Mouse (Mus musculus) stomach, embryonic 14.5 days (tissue): ENCODE data around the gene Cggbp1. TPM values are rescaled to one million over a fixed set of nuclear protein-coding genes. Genes with fewer than 3 reads are reported as not detected.

Source experiments
- ATAC-seq: fragments of 200-750 bp; cut with Nextera tagmentation; 2 replicates; pipeline ENCODE4 v1.8.0; 2017; ENCODE audit warnings: low read depth, moderate TSS enrichment; ENCODE audit not compliant: insufficient number of reproducible peaks, insufficient read depth, low FRiP score
- H3K27ac ChIP-seq: fragments of 300-500 bp; sonication (generic); 2 replicates; pipeline ENCODE4 v1.5.1; 2014; ENCODE audit warnings: mild to moderate bottlenecking, low read length, moderate library complexity, mixed read lengths
- H3K27me3 ChIP-seq: fragments of 300-500 bp; sonication (generic); 2 replicates; pipeline ENCODE4 v1.6.1; 2014; ENCODE audit warnings: low read length, control low read depth, mixed read lengths; ENCODE audit not compliant: control insufficient read depth, insufficient read depth
- H3K36me3 ChIP-seq: fragments of 300-500 bp; sonication (generic); 2 replicates; pipeline ENCODE4 v1.6.1; 2014; ENCODE audit warnings: mild to moderate bottlenecking, control low read depth, low read length, moderate library complexity, mixed read lengths; ENCODE audit not compliant: control insufficient read depth, insufficient read depth
- H3K4me1 ChIP-seq: fragments of 300-500 bp; sonication (generic); 2 replicates; pipeline ENCODE4 v1.6.1; 2014; ENCODE audit warnings: low read length, control low read depth, mixed read lengths; ENCODE audit not compliant: control insufficient read depth, insufficient read depth
- H3K4me2 ChIP-seq: fragments of 300-500 bp; sonication (generic); replicated peaks from 2 replicates; pipeline ENCODE4 v1.6.1; 2014; ENCODE audit warnings: low read depth, low read length, control low read depth
- H3K4me3 ChIP-seq: fragments of 300-500 bp; sonication (generic); 2 replicates; pipeline ENCODE4 v1.5.1; 2014; ENCODE audit warnings: low read depth, low read length, control low read depth
- H3K9ac ChIP-seq: fragments of 300-500 bp; sonication (generic); replicated peaks from 2 replicates; pipeline ENCODE4 v1.6.1; 2014; ENCODE audit warnings: low read depth, mild to moderate bottlenecking, control low read depth, low read length, moderate library complexity, mixed read lengths
- H3K9me3 ChIP-seq: fragments of 300-500 bp; sonication (generic); 2 replicates; pipeline ENCODE4 v1.6.1; 2016; ENCODE audit warnings: low read depth, low read length, control low read depth; ENCODE audit not compliant: control insufficient read depth
- WGBS: fragments of 180-500 bp; shearing (Covaris S2); extraction: QIAGEN DNeasy Blood & Tissue Kit; methylation state at CpG from one replicate; pipeline ENCODE4 v1.1.7; 2014; 5-methylcytosine and 5-hydroxymethylcytosine counted together
- polyA plus RNA-seq: library from polyadenylated mRNA; unstranded; fragments of >200 nt; fragmentation: Nextera tagmentation; extraction: Ambion mirVana; gene quantifications from 2 replicates; pipeline ENCODE4 v1.2.1, GENCODE M21; 2014

The Cggbp1 gene
- 84.4 and 97.6 TPM in 2 replicates for polyA plus RNA-seq

DNA sequence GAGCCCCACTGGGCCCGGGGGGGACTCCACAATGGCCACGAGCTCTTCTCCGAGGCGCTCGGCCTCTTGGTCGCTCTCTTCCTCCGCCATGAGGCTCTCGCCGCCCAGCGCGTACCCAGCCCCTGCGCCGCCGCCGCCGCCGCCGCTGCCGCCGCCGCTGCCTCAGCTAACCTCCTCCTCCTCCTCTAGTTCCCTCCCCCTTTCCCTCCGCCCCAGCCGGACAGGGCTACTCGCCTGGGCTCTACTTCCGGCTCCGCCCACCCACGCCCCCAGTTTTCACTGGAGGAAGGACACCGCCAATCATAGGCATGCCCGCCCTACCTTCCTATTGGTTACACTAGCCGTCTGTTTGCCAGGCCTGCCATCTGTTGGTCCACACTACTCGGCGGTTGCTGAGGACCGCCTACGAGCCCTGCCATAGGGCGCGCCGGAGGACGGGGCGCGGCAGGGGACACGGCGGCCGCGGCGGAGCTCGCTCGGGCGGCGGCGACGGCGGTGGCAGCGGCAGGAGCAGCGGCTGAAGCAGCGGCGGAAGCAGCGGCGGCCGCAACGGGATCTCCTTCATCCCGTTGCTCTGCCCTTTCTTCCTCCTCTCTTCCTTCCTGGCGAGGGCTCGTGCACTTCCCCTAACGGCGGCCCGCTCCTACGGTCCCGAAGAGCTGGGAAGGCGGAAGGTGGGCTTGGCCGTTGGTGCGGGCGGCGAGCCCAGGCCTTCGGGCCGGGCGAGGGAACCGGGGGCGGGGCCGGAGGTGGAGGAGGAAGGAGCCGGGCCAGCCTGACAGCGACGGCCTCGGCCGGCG, at the start of gene Cggbp1, which contains the start of gene Zfp654:
Cggbp1 (plus strand) TSS at position 434 of the 800 bp plus-strand sequence.
Zfp654 (minus strand) TSS at position 90 of the 800 bp plus-strand sequence.
- Histone ChIP-seq H3K27me3 (no peaks in the 10 kb centered on the region), H3K9me3 (no peaks in the 10 kb centered on the region), H3K9ac (peak within 1 kb of the TSS; percentile 93), H3K36me3 (peaks cover 18% of the 10 kb centered on the region), H3K27ac (peak within 1 kb of the TSS; percentile 98), H3K4me1 (peaks cover 13% of the 10 kb centered on the region), H3K4me3 (peak within 1 kb of the TSS; percentile 94), H3K4me2 (peak within 1 kb of the TSS; percentile 91)
- WGBS, result 1% methylated on average over 82 of the region's 85 CpGs
- peak; percentile 100 for ATAC-seq

- Histone ChIP-seq H3K9ac (no peak overlapping the region), H3K27me3 (no peaks in the 10 kb centered on the region), H3K4me2 (no peak overlapping the region), H3K36me3 (no peaks in the 10 kb centered on the region), H3K4me3 (no peak overlapping the region), H3K9me3 (0 out of 2 replicates have a peak, but pooled peaks cover 3% of the 10 kb centered on the region), H3K27ac (no peak overlapping the region), H3K4me1 (no peaks in the 10 kb centered on the region)
- 69% methylated on average over 3 of the region's 3 CpGs for WGBS
- no peak for ATAC-seq
These were observed 48.8 kb upstream of the Cggbp1 start for GRCm38 (mm10) chr16:64803041-64803440.

DNA sequence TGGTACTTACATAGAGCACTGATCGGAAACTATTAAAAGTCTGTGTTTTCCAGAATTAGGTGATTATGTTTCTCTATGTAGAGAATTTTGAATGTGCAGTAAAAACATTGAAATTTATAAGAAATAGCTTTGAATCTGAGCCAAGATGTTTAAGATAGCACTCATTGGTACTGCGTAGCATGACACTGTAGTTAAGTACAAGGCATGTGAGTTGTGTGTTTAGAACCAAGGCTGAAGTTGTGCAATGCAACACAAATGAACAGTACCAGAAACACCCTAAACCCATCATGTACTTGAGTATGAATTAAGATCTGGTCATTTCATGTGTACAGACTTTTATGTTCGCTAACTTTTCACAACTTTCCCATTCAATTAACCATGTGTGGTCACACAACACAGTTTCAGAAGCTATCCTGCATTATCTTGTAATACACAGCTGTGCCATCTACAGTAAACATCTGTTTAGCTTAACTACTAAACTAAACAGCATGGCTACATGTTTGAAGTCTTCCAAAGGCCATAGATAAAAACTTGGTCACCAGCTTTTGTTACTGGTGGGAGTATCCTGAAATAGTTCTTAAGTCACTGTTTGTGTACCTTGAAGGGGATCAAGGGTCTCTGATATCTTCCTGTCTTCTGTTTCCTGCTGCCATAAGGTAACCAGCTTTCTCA, 34.6 kb upstream of the Cggbp1 start:
- H3K36me3 ChIP-seq, result peaks cover 9% of the 10 kb centered on the region
- no peaks in the 10 kb centered on the region for H3K4me1 ChIP-seq
- no peaks in the 10 kb centered on the region for H3K27me3 ChIP-seq
- no peak for ATAC-seq
- WGBS, result 92% methylated on average over 3 of the region's 3 CpGs
- H3K4me3 ChIP-seq, result no peak overlapping the region
- no peak overlapping the region for H3K4me2 ChIP-seq
- no peak overlapping the region for H3K9ac ChIP-seq
- H3K9me3 ChIP-seq, result no peaks in the 10 kb centered on the region
- H3K27ac ChIP-seq, result no peak overlapping the region

DNA sequence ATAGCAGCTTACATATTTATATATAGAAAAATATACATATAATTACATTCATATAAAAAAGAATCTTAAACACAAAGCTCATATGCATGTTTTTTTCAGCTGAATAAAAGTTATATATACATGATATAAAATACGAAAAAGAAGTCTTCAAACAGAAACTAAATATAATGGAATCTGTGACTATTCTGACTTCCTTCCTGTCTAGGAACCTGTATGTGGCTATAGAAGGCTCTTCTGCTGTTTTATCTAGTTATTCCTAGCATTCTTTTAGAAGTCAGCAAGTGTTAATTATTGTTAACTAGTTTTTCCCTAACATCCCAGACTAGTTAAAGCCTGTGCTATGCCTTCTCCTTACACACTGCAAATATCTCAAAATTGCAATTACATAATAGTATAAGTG, 27.9 kb upstream of the Cggbp1 start:
- 85% methylated on average over 1 of the region's 1 CpGs for WGBS
- Histone ChIP-seq H3K4me1 (no peaks in the 10 kb centered on the region), H3K27ac (no peak overlapping the region), H3K4me2 (no peak overlapping the region), H3K9ac (no peak overlapping the region), H3K9me3 (no peaks in the 10 kb centered on the region), H3K4me3 (no peak overlapping the region), H3K36me3 (no peaks in the 10 kb centered on the region), H3K27me3 (no peaks in the 10 kb centered on the region)
- no peak for ATAC-seq

DNA sequence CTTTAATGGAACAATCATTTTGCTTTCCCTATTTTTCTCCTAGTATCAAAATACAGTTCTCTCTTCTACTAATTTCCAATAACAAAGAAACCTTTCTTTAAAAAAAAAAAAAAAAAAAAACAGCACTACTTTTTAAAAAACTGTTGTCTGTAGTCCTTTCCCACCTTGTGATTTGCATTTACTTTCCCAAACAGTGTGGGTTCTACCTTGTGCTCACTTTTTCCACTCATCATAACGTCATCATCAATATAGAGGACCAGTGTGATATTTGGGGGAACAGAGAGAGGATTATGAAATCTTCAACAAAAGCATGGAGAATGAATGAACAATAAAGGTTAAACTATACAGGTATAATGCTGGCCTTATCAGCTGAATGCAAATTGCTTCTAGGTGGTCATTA, 27.3 kb upstream of the Cggbp1 start:
- Histone ChIP-seq H3K9me3 (no peaks in the 10 kb centered on the region), H3K4me2 (no peak overlapping the region), H3K27me3 (no peaks in the 10 kb centered on the region), H3K4me3 (no peak overlapping the region), H3K36me3 (no peaks in the 10 kb centered on the region; the same call in 1 of the 2 replicates), H3K9ac (no peak overlapping the region), H3K27ac (no peak overlapping the region), H3K4me1 (no peaks in the 10 kb centered on the region)
- 92% methylated on average over 1 of the region's 1 CpGs for WGBS
- ATAC-seq, result no peak

DNA sequence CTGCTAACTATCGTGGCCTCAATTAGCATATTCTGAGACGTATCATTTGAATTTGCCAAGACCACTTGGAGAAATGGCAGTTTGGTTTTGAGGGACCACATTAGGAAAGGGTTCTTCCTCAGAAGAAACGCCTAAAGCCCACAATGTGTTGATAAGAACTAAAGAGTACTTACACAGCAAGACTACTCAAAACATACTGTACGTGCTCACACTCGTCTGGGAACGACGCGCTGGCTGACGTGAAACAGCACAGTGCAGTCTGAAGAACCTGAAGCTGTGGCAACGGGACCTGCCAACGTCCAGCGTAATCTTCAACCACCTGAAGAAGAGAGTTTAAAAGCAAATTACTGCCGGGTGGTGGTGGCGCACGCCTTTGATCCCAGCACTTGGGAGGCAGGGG, 21.5 kb upstream of the Cggbp1 start:
- Histone ChIP-seq H3K4me3 (no peak overlapping the region), H3K27me3 (no peaks in the 10 kb centered on the region), H3K4me1 (no peaks in the 10 kb centered on the region), H3K9me3 (no peaks in the 10 kb centered on the region), H3K9ac (no peak overlapping the region), H3K36me3 (no peaks in the 10 kb centered on the region; the same call in 1 of the 2 replicates), H3K27ac (no peak overlapping the region), H3K4me2 (no peak overlapping the region)
- ATAC-seq, result no peak
- WGBS, result 85% methylated on average over 15 of the region's 15 CpGs

DNA sequence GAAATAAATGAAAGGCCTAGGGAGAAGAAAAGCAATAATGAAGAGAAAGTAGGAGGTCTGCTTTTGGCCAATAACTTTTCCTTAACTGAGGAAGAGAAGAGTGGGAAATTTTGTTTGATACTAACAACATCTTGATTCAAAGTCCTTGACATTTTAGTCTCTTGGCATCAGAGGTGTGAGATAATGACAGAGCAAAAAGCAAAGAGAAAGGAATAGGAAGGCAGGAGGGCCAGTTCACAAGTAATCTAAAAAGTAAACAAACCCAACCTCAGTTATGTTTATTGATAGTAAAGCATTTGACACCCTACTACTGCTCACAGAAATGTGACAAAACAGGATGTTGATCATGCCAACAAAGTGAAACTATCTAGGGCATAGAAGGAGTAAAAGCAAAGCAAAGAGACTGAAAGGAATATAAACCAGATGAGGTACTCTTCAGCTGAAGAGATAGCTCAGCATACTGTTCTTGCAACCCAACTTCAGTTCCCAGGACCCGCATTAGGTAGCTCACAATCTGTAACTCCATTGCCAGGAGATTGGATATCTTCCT, 15.7 kb upstream of the Cggbp1 start:
- H3K9ac ChIP-seq, result no peak overlapping the region
- H3K4me3 ChIP-seq, result no peak overlapping the region
- H3K36me3 ChIP-seq, result no peaks in the 10 kb centered on the region
- no peaks in the 10 kb centered on the region for H3K27me3 ChIP-seq
- H3K27ac ChIP-seq, result no peak overlapping the region
- H3K4me2 ChIP-seq, result no peak overlapping the region
- 64% methylated on average over 1 of the region's 1 CpGs for WGBS
- no peaks in the 10 kb centered on the region for H3K4me1 ChIP-seq
- no peak for ATAC-seq
- H3K9me3 ChIP-seq, result no peaks in the 10 kb centered on the region

DNA sequence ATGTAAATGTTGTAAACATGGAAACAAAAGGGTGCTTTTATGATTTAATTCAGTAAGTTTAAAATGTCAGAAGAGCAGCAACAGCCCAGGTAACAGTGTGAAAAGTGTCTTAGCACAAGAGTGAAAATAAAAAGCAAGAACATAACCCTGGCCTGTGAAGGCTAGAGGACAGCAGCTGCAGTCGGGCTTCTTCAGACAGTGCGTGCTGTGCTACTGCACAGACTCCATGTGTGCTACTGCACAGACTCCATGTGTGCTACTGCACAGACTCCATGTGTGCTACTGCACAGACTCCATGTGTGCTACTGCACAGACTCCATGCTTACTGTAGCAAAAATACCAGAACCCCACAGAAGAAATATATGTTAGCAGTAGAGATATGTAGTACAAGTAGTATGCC, 15.1 kb upstream of the Cggbp1 start:
- WGBS, result 87% methylated on average over 2 of the region's 2 CpGs
- Histone ChIP-seq H3K9ac (no peak overlapping the region), H3K4me3 (no peak overlapping the region), H3K9me3 (no peaks in the 10 kb centered on the region), H3K4me1 (no peaks in the 10 kb centered on the region), H3K4me2 (no peak overlapping the region), H3K27ac (no peak overlapping the region), H3K27me3 (no peaks in the 10 kb centered on the region), H3K36me3 (no peaks in the 10 kb centered on the region)
- no peak for ATAC-seq
